Mouse (Mus musculus): ENCODE results near the gene Naa40. TPM values are rescaled to one million over a fixed set of nuclear protein-coding genes. Genes with fewer than 3 reads are reported as not detected.

Gene Naa40
- total RNA-seq (2017), result 14.9 to 17.6 TPM (median 17.5 TPM) in 3 replicates

DNA sequence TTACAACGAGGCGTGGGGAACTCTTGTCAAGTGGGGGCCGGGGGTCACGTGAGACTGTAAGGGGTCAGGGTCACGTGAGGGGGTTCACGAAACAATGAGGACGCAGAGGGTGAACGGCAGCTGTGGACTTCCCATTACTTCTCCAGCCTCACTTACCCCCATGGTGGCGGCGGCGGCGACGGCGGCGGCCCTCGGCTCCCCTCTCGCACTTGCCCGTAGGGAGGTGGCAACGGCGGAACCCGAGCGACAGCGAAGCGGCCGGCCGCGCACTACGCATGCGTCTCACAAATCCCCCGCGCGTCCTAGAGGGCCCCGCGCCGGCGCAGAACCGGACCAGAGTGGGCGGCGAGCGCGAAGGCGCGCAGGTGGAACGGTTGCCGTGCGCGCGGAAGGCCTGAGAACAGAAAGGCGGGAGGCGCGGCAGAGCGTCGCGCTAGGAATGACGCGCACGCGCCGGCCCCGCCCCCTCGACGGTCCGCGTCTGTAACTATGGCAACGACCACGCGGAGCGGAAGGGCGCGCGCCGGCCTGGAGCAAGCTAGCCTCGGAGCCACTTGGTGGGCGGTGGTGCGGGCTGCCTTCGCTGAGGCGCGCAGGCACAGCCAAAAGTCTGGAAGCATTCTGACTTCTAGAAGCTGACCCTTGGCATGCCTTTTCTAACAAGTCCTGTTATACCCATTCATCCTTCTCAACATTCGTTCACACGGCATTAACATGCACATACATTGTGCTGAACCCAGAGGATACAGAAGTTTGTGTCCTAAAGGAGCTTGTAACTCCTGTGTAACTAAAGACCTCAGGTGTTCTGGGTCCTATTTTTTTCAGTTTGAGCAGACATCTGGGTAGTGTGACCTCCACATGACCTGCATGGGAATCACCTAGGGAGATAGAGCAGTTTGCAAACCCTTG is at the start of gene Naa40:
Gene Naa40 (minus strand): TSS at position 402 of the 909 bp plus-strand sequence.
- ATAC-seq (replicated peaks; ENCODE audit: insufficient number of reproducible peaks, low FRiP score, low TSS enrichment, poor library complexity, severe bottlenecking), result peak; percentile 88

GRCm38 (mm10) chr19:7289767-7290166 is 48.8 kb upstream of the Naa40 start:
- no peak for ATAC-seq (replicated peaks; ENCODE audit: insufficient number of reproducible peaks, low FRiP score, low TSS enrichment, poor library complexity, severe bottlenecking)

- no peak for ATAC-seq (replicated peaks; ENCODE audit: insufficient number of reproducible peaks, low FRiP score, low TSS enrichment, poor library complexity, severe bottlenecking)
These were observed 47.3 kb upstream of the Naa40 start for GRCm38 (mm10) chr19:7288288-7288687.

GRCm38 (mm10) chr19:7286563-7287315 is 45.8 kb upstream of the Naa40 start:
- ATAC-seq (replicated peaks; ENCODE audit: insufficient number of reproducible peaks, low FRiP score, low TSS enrichment, poor library complexity, severe bottlenecking), result no peak

DNA sequence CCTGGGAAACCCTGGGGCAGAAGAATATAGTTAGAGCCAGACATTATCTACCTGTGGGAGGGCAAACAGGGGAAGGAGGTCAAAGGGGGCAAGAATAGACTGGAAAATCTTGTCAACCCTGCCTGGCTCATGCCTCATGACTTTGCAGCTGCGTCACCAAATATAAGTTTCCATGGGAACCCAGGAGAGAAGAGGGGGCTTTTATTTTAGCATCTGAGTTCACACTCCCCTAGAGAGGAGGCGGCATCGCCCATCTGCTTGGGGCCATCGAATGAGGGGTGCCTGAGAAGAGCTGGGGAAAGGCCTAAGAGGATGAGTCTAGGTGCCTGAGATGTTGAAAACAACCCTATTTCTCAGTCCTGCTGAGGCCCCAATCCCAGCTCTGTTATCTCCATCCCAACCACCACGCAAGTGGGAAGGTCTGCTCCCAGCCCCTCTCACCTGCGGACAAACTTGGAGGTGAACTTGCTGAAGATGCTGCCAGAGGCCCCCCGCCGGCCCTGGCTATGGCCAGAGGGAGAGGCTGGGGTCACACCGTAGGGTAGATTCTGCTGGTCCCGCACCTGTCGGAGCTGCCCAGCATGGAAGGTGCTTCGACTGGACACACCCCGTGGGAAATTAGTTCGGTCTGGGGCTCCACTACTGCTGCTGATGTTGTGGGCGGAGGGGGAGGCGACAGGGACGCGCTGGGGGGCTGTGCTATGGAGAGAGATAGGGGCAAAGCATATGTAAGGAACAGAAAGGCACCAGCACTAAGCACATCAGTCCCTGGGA is 39.8 kb upstream of the Naa40 start:
- no peak for ATAC-seq (replicated peaks; ENCODE audit: insufficient number of reproducible peaks, low FRiP score, low TSS enrichment, poor library complexity, severe bottlenecking)

- no peak for ATAC-seq (replicated peaks; ENCODE audit: insufficient number of reproducible peaks, low FRiP score, low TSS enrichment, poor library complexity, severe bottlenecking)
These were observed 38.1 kb upstream of the Naa40 start for GRCm38 (mm10) chr19:7279114-7279513.

- no peak for ATAC-seq (replicated peaks; ENCODE audit: insufficient number of reproducible peaks, low FRiP score, low TSS enrichment, poor library complexity, severe bottlenecking)
These were observed 37.4 kb upstream of the Naa40 start for GRCm38 (mm10) chr19:7278200-7278906.

DNA sequence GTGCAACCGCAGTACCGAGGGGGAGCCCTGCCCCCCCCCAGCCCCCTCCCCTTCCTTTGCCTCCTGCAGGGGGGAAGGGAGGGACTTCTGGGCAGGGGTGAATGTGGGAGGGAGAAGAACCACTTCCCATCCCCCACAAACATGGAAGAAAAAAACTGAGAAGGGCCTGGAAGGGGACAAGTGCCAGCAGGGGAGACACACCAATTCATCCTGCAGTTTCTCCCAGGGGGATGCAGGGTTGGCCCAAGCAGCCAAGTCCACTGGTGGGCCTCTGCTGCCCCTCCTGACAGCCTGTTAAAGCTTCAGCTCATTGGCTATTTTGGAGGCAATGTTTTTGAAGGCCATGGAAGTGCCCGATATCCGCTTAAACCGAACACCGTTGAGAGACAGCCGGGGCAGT is 35.8 kb upstream of the Naa40 start:
- ATAC-seq (replicated peaks; ENCODE audit: insufficient number of reproducible peaks, low FRiP score, low TSS enrichment, poor library complexity, severe bottlenecking), result no peak

GRCm38 (mm10) chr19:7276053-7276659 is 35.2 kb upstream of the Naa40 start:
- ATAC-seq (replicated peaks; ENCODE audit: insufficient number of reproducible peaks, low FRiP score, low TSS enrichment, poor library complexity, severe bottlenecking), result no peak

DNA sequence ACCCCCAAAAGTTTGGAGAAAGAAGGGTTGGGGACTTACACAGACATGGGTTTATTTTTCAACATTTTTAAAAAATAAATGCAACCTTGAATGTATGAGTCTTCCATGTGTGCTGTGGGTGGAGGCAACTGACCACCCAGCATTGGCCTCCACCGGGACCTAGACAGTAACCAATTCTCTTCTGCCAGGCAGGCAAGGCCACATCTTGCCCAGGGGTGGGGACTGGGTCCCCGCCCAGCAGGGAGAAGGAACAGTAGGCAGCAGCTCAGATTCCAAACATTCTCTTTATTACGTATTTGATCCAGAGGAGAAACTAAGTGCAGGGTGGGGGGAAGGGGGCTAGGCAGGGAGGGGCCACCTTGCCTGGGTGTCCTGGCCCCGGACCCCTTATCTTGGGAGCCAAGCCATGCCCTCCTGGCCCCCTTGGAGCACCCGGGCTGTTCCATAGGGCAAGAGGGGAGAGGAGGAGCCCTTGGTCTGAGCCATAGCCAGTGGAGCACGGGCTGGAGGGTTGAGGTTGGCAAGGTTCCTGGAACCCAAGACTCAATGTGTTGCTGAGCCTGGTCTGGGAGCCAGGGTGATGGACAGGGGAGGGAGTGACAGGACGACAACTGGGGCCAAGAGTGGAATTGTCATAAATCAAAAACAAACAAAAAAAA is 34.3 kb upstream of the Naa40 start:
- no peak for ATAC-seq (replicated peaks; ENCODE audit: insufficient number of reproducible peaks, low FRiP score, low TSS enrichment, poor library complexity, severe bottlenecking)

DNA sequence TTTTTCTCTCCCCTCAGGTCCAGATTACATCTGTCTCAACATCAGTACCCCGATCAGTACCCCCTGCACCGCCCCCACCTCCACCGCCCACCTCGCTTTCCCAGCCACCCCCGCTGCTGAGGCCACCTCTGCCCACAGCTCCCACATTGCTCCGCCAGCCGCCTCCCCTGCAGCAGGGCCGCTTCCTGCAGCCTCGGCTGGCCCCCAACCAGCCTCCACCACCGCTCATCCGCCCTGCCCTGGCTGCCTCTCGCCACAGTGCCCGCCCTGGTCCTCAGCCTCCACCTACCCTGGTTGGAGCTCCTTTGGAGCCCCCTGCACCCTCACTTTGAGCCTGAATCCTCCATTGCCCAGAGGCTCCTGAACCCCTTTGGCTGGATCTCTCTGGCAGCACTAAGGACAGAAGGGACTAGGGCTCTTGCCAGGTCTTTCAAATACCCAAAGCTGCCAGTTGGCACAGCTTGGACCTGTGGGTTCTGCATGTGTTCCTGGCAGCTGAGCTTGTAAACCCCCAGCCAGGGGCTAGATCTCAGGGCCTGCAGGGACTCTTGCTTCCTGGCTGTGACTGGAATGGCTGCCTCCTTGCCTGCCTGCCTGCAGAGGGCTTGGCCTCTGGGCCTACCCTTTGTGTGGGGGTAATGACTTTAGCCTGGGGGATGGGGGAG is 33.5 kb upstream of the Naa40 start:
- ATAC-seq (replicated peaks; ENCODE audit: insufficient number of reproducible peaks, low FRiP score, low TSS enrichment, poor library complexity, severe bottlenecking), result no peak

DNA sequence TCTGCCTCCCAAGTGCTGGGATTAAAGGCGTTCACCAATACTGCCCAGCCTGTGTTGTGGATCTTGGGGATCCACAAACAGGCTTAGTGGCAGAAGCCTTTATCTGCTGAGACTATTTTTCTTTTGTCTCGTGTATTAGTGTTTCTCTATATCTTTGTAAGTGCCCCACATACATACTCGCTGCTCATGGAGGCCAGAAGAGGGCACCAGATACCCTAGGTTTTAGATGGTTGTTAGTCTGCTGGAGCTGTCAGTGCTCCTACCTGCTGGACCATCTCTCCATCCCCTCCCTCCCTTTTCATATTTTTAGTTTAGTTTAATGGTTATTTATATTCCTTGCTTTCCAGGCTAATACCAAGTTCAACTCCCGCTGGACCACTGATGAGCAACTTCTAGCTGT is 32.5 kb upstream of the Naa40 start:
- no peak for ATAC-seq (replicated peaks; ENCODE audit: insufficient number of reproducible peaks, low FRiP score, low TSS enrichment, poor library complexity, severe bottlenecking)

- ATAC-seq (replicated peaks; ENCODE audit: insufficient number of reproducible peaks, low FRiP score, low TSS enrichment, poor library complexity, severe bottlenecking), result no peak
These were observed 28.5 kb upstream of the Naa40 start for GRCm38 (mm10) chr19:7269290-7270044.

GRCm38 (mm10) chr19:7268722-7269090 is 27.7 kb upstream of the Naa40 start:
- ATAC-seq (replicated peaks; ENCODE audit: insufficient number of reproducible peaks, low FRiP score, low TSS enrichment, poor library complexity, severe bottlenecking), result no peak

GRCm38 (mm10) chr19:7267781-7268721 is 27.1 kb upstream of the Naa40 start:
- ATAC-seq (replicated peaks; ENCODE audit: insufficient number of reproducible peaks, low FRiP score, low TSS enrichment, poor library complexity, severe bottlenecking), result peak; percentile 28; the same call in 1 of the 2 replicates

Data from monocyte, adult 5-6 weeks (primary cell).